Mouse (Mus musculus): ENCODE data around the gene Ciita.
A peak's percentile ranks its signal among the peaks of the same experiment; 100 is the strongest.

Gene Ciita

GRCm38 (mm10) chr16:10549600-10549999 lies 69.7 kb downstream of the Ciita start:
- no peak for DNase-seq (ENCODE audit: low read depth, low spot score)

- no peak for DNase-seq (ENCODE audit: low read depth, low spot score)
These were observed 71.7 kb downstream of the Ciita start for GRCm38 (mm10) chr16:10551592-10551991.

GRCm38 (mm10) chr16:10553858-10554257 lies 74.0 kb downstream of the Ciita start:
- no peak for DNase-seq (ENCODE audit: low read depth, low spot score)

- no peak for DNase-seq (ENCODE audit: low read depth, low spot score)
These were observed 80.1 kb downstream of the Ciita start for GRCm38 (mm10) chr16:10559991-10560390.

- peak; percentile 42 for DNase-seq (ENCODE audit: low read depth, low spot score)
These were observed 85.5 kb downstream of the Ciita start for GRCm38 (mm10) chr16:10565278-10565885.

- DNase-seq (ENCODE audit: low read depth, low spot score) = no peak
These were observed 87.3 kb downstream of the Ciita start for GRCm38 (mm10) chr16:10567153-10567552.

GRCm38 (mm10) chr16:10569809-10570395 lies 90.0 kb downstream of the Ciita start:
- DNase-seq (ENCODE audit: low read depth, low spot score) = no peak

- DNase-seq (ENCODE audit: low read depth, low spot score) = no peak
These were observed 90.8 kb downstream of the Ciita start for GRCm38 (mm10) chr16:10570708-10571107.

- DNase-seq (ENCODE audit: low read depth, low spot score) = no peak
These were observed 92.0 kb downstream of the Ciita start for GRCm38 (mm10) chr16:10571820-10572219.

GRCm38 (mm10) chr16:10574936-10575335 lies 95.1 kb downstream of the Ciita start:
- no peak for DNase-seq (ENCODE audit: low read depth, low spot score)

GRCm38 (mm10) chr16:10575915-10576314 lies 96.1 kb downstream of the Ciita start:
- DNase-seq (ENCODE audit: low read depth, low spot score) = no peak

- DNase-seq (ENCODE audit: low read depth, low spot score) = no peak
These were observed 97.7 kb downstream of the Ciita start for GRCm38 (mm10) chr16:10577548-10577947.

All from retina, adult 2 months (tissue).